Mouse (Mus musculus): ENCODE results near the gene Klhdc1. TPM values are rescaled to one million over a fixed set of nuclear protein-coding genes. Genes with fewer than 3 reads are reported as not detected.
A peak's percentile ranks its signal among the peaks of the same experiment; 100 is the strongest.

The Klhdc1 gene
- total and polyA plus RNA-seq, 3 experiments = 0.23 to 1.1 TPM; not detected in 1

GRCm38 (mm10) chr12:69227776-69228466 lies 13.1 kb upstream of the Klhdc1 start, which contains the start of gene Pole2:
Gene Pole2 (minus strand): TSS chr12:69228195.
- H3K4me3 ChIP-seq (ENCODE audit: control insufficient read depth in 1 of 2, insufficient read depth in 1 of 2, low read depth in 2 of 2, low read length in 2 of 2) = peak within 1 kb of the TSS; percentile 87 to 97
- H3K36me3 ChIP-seq (ENCODE audit: control insufficient read depth in 1 of 2, insufficient read depth in 2 of 2, low read length in 2 of 2) = peaks cover 0 to 4% of the 10 kb centered on the region in 2 experiments; a peak in 2 of 4 replicates
- no peaks in the 10 kb centered on the region for H3K9me3 ChIP-seq (replicated peaks; ENCODE audit: insufficient read depth, low read length)
- H3K9ac ChIP-seq (ENCODE audit: control insufficient read depth, low read depth, low read length, poor library complexity, severe bottlenecking) = peak within 1 kb of the TSS; percentile 93
- H3K79me2 ChIP-seq (ENCODE audit: control insufficient read depth, insufficient read depth, low read length, poor library complexity) = no peaks in the 10 kb centered on the region; the same call in 1 of the 2 replicates
- no peaks in the 10 kb centered on the region for H3K27me3 ChIP-seq (ENCODE audit: control insufficient read depth in 1 of 2, insufficient read depth in 2 of 2, low read length in 2 of 2)
- peak; percentile 93 for DNase-seq (ENCODE audit: low read depth, low spot score)
- H3K4me1 ChIP-seq (ENCODE audit: control insufficient read depth in 1 of 2, insufficient read depth in 2 of 2, low read length in 2 of 2) = peaks cover 0 to 7% of the 10 kb centered on the region in 2 experiments; a peak in 3 of 4 replicates
- peak within 1 kb of the TSS; percentile 89 for H3K27ac ChIP-seq (ENCODE audit: control insufficient read depth, low read depth, low read length)
- TF ChIP-seq SMC3 (IDR thresholded peaks at IDR 0.05; ENCODE audit: low read depth, low read length) = no peak
- peak; percentile 86 to 93 for TF ChIP-seq POLR2A (IDR thresholded peaks at IDR 0.05; ENCODE audit: control insufficient read depth in 1 of 2, insufficient read depth in 1 of 2, low read depth in 1 of 2, low read length in 2 of 2, poor library complexity in 1 of 2)
- TF ChIP-seq USF1 (IDR thresholded peaks at IDR 0.05; ENCODE audit: low read depth, low read length) = no peak
- peak; percentile 62; the same call in 1 of the 2 replicates for TF ChIP-seq TBP (IDR thresholded peaks at IDR 0.05; ENCODE audit: low read depth, low read length)
- TF ChIP-seq KAT2A (conservative IDR thresholded peaks at IDR 0.05; ENCODE audit: low read depth, low read length) = no peak
- peak; percentile 77 for TF ChIP-seq NELFE (IDR thresholded peaks at IDR 0.05; ENCODE audit: low read depth, low read length)
- TF ChIP-seq JUND (IDR thresholded peaks at IDR 0.05; ENCODE audit: low read depth, low read length) = no peak
- TF ChIP-seq ZNF384 (IDR thresholded peaks at IDR 0.05; ENCODE audit: low read depth, low read length) = no peak; the same call in 1 of the 2 replicates
- TF ChIP-seq CHD1 (IDR thresholded peaks at IDR 0.05; ENCODE audit: low read depth, low read length) = no peak
- peak; percentile 46; the same call in 1 of the 2 replicates for TF ChIP-seq TCF12 (IDR thresholded peaks at IDR 0.05; ENCODE audit: low read depth, low read length)
- TF ChIP-seq MAZ (IDR thresholded peaks at IDR 0.05; ENCODE audit: low read depth, low read length) = no peak
- no peak for TF ChIP-seq CTCF (IDR thresholded peaks at IDR 0.05 in 2 of 3, conservative IDR thresholded peaks at IDR 0.05 in 1 of 3; ENCODE audit: control insufficient read depth in 1 of 3, insufficient read depth in 1 of 3, low read depth in 2 of 3, low read length in 3 of 3, poor library complexity in 1 of 3, severe bottlenecking in 1 of 3)
- TF ChIP-seq RAD21 (IDR thresholded peaks at IDR 0.05; ENCODE audit: low read depth, low read length) = no peak
- no peak for TF ChIP-seq MAX (IDR thresholded peaks at IDR 0.05; ENCODE audit: low read length)
- no peak for TF ChIP-seq ZKSCAN1 (IDR thresholded peaks at IDR 0.05; ENCODE audit: low read depth, low read length)
- TF ChIP-seq SIN3A (IDR thresholded peaks at IDR 0.05; ENCODE audit: low read length) = peak; percentile 72
- peak; percentile 63; the same call in 1 of the 2 replicates for TF ChIP-seq ZMIZ1 (IDR thresholded peaks at IDR 0.05; ENCODE audit: low read depth, low read length)
- TF ChIP-seq MEF2A (IDR thresholded peaks at IDR 0.05; ENCODE audit: extremely low read depth, insufficient replicate concordance, low read depth, low read length, poor library complexity, severe bottlenecking) = no peak
- TF ChIP-seq POLR2AphosphoS2 (IDR thresholded peaks at IDR 0.05; ENCODE audit: low read length) = peak; percentile 59; the same call in 1 of the 2 replicates
- no peak for TF ChIP-seq MXI1 (IDR thresholded peaks at IDR 0.05; ENCODE audit: low read depth, low read length)
- no peak for TF ChIP-seq EP300 (IDR thresholded peaks at IDR 0.05; ENCODE audit: low read depth in 1 of 2, low read length in 2 of 2)
- peak; percentile 56; the same call in 1 of the 2 replicates for TF ChIP-seq HCFC1 (IDR thresholded peaks at IDR 0.05; ENCODE audit: low read depth, low read length)
- no peak for TF ChIP-seq CHD2 (IDR thresholded peaks at IDR 0.05; ENCODE audit: low read length)
- TF ChIP-seq E2F4 (IDR thresholded peaks at IDR 0.05; ENCODE audit: borderline replicate concordance, low read depth, low read length) = peak; percentile 88
- TF ChIP-seq MYC (IDR thresholded peaks at IDR 0.05; ENCODE audit: low read depth, low read length) = no peak
- TF ChIP-seq ZC3H11A (IDR thresholded peaks at IDR 0.05; ENCODE audit: low read depth, low read length) = no peak
- TF ChIP-seq UBTF (IDR thresholded peaks at IDR 0.05; ENCODE audit: borderline replicate concordance, insufficient read depth, low read depth, low read length) = no peak
- TF ChIP-seq NRF1 (IDR thresholded peaks at IDR 0.05; ENCODE audit: insufficient read depth, low read depth, low read length, poor library complexity, severe bottlenecking) = peak; percentile 44; the same call in 1 of the 2 replicates
- TF ChIP-seq RCOR1 (IDR thresholded peaks at IDR 0.05; ENCODE audit: low read depth, low read length) = no peak
- no peak for TF ChIP-seq USF2 (IDR thresholded peaks at IDR 0.05; ENCODE audit: borderline replicate concordance in 1 of 2, insufficient read depth in 1 of 2, low read depth in 1 of 2, low read length in 2 of 2)
- TF ChIP-seq ELF1 (IDR thresholded peaks at IDR 0.05; ENCODE audit: low read depth, low read length) = 0 out of 2 replicates have a peak, but pooled peaks have one; percentile 36
- TF ChIP-seq MAFK (IDR thresholded peaks at IDR 0.05; ENCODE audit: borderline replicate concordance, low read depth, low read length) = no peak
- no peak for TF ChIP-seq BHLHE40 (IDR thresholded peaks at IDR 0.05; ENCODE audit: borderline replicate concordance, low read depth, low read length)
- no peak for TF ChIP-seq GABPA (IDR thresholded peaks at IDR 0.05; ENCODE audit: low read depth, low read length)
- TF ChIP-seq ETS1 (IDR thresholded peaks at IDR 0.05; ENCODE audit: low read depth, low read length) = no peak; the same call in 1 of the 2 replicates
- TF ChIP-seq TAL1 (IDR thresholded peaks at IDR 0.05; ENCODE audit: low read length) = no peak

All from MEL (cell line).